Comparison of ENCODE assay signal across 10 mouse cellular contexts in genomic region chr6:140789850-140790249, GRCm38 (mm10).
DNase-seq lines count a peak whose midpoint lies in the region; ATAC-seq and TF ChIP-seq lines count a peak whose summit lies in the region.
"Had no signal": no experiment of that assay in that cellular context is flagged by ENCODE, and none has a peak within 500 bp of the region (broad histone marks: within the 10 kb centered on the region; RNA-seq: fewer than 3 reads in every experiment).

No protein-coding gene starts in this region.

- H3K4me2 ChIP-seq in limb, embryonic 11.5 days (ENCODE audit: low read depth, severe bottlenecking) = no peak overlapping the region
- H3K4me2 ChIP-seq: limb, embryonic 13.5 days had no signal

- H3K36me3 ChIP-seq in limb, embryonic 11.5 days (ENCODE audit: control insufficient read depth, insufficient read depth, low read length) = no peaks in the 10 kb centered on the region
- H3K36me3 ChIP-seq in limb, embryonic 10.5 days = no peaks in the 10 kb centered on the region
- H3K36me3 ChIP-seq: limb, embryonic 13.5 days had no signal

- no peak overlapping the region for H3K4me3 ChIP-seq in limb, embryonic 11.5 days (ENCODE audit: low read depth, low read length)
- no peak overlapping the region for H3K4me3 ChIP-seq in limb, embryonic 10.5 days
- H3K4me3 ChIP-seq: erythroblast, embryonic 14.5 days; limb, embryonic 13.5 days had no signal

- no peak for ATAC-seq in CD4-positive, CD25-positive, alpha-beta regulatory T cell, adult 4 months
- no peak for ATAC-seq in limb, embryonic 11.5 days (ENCODE audit: insufficient number of reproducible peaks, low FRiP score, low TSS enrichment, low read depth)

- no peak overlapping the region for H3K9ac ChIP-seq in limb, embryonic 11.5 days (ENCODE audit: low read length)
- H3K9ac ChIP-seq: limb, embryonic 13.5 days had no signal

- TF ChIP-seq CTCF in brain, embryonic 14.5 days (IDR thresholded peaks at IDR 0.05; ENCODE audit: borderline replicate concordance, extremely low read depth, insufficient read depth, insufficient read length) = peak; percentile 51; the same call in 1 of the 2 replicates

- no peaks in the 10 kb centered on the region for H3K9me3 ChIP-seq in limb, embryonic 11.5 days (ENCODE audit: control insufficient read depth, low read length)
- no peaks in the 10 kb centered on the region for H3K9me3 ChIP-seq in limb, embryonic 10.5 days (replicated peaks)
- H3K9me3 ChIP-seq: limb, embryonic 13.5 days had no signal

- DNase-seq in CD4-positive, CD25-positive, alpha-beta regulatory T cell, adult 2 months (ENCODE audit: low read depth, low spot score) = peak; percentile 48
- peak; percentile 30 for DNase-seq in limb, embryonic 11.5 days (ENCODE audit: low spot score)
- DNase-seq in limb, embryonic 10.5 days (ENCODE audit: low spot score) = no peak
- peak; percentile 56 for DNase-seq in brain, embryonic 14.5 days (ENCODE audit: low read depth)
- peak; percentile 24 for DNase-seq in kidney, postnatal 14 days
- DNase-seq in T-cell, adult 2 months (ENCODE audit: low spot score) = no peak
- DNase-seq in right cerebral cortex, postnatal 25 days = no peak

- H3K27ac ChIP-seq in limb, embryonic 11.5 days (replicated peaks; ENCODE audit: low read depth, low read length) = no peak overlapping the region
- H3K27ac ChIP-seq in limb, embryonic 10.5 days = no peak overlapping the region
- H3K27ac ChIP-seq: limb, embryonic 13.5 days had no signal

- H3K4me1 ChIP-seq in limb, embryonic 11.5 days (ENCODE audit: control insufficient read depth, insufficient read depth, low read length) = no peaks in the 10 kb centered on the region
- 0 out of 2 replicates have a peak, but pooled peaks cover 4% of the 10 kb centered on the region for H3K4me1 ChIP-seq in limb, embryonic 10.5 days
- H3K4me1 ChIP-seq: limb, embryonic 13.5 days had no signal

- no peak for TF ChIP-seq POLR2A in brain, embryonic 14.5 days (IDR thresholded peaks at IDR 0.05; ENCODE audit: borderline replicate concordance, extremely low read depth, insufficient read depth, insufficient read length, poor library complexity, severe bottlenecking)

- H3K27me3 ChIP-seq in limb, embryonic 11.5 days (ENCODE audit: control insufficient read depth, insufficient read depth, low read length) = no peaks in the 10 kb centered on the region
- no peaks in the 10 kb centered on the region for H3K27me3 ChIP-seq in limb, embryonic 10.5 days (ENCODE audit: low read depth, poor library complexity, severe bottlenecking)
- H3K27me3 ChIP-seq: limb, embryonic 13.5 days had no signal

- WGBS in limb, embryonic 11.5 days = 49% methylated on average over 3 of the region's 3 CpGs
- 46% methylated on average over 3 of the region's 3 CpGs for WGBS in limb, embryonic 10.5 days

Comparison
In these comparisons a context has a peak if more than half of its experiments do, and no peak if none do; other contexts are left out.
1. DNase-seq: peak in CD4-positive, CD25-positive, alpha-beta regulatory T cell, adult 2 months (single experiment), limb, embryonic 11.5 days (single experiment), brain, embryonic 14.5 days (single experiment) and kidney, postnatal 14 days (single experiment); none in limb, embryonic 10.5 days (single experiment), T-cell, adult 2 months (single experiment) and right cerebral cortex, postnatal 25 days (single experiment).